Mouse (Mus musculus) splenic B cell, adult 2 months (primary cell): ENCODE data around the gene Socs2.

Source experiments
- DNase-seq: peaks from one replicate; pipeline ENCODE4 v3.0.0-alpha.2; 2011; ENCODE audit warnings: low read depth, low spot score
- H3K27me3 ChIP-seq: 2 replicates; pipeline ENCODE4 v1.6.1; 2012; ENCODE audit warnings: mild to moderate bottlenecking, low read length, moderate library complexity, mixed read lengths; ENCODE audit not compliant: control insufficient read depth, poor library complexity, insufficient read depth, severe bottlenecking
- H3K36me3 ChIP-seq: 2 replicates; pipeline ENCODE4 v1.6.1; 2012; ENCODE audit warnings: mild to moderate bottlenecking, low read length, moderate library complexity, mixed read lengths; ENCODE audit not compliant: control insufficient read depth, poor library complexity, insufficient read depth, severe bottlenecking

The Socs2 gene

DNA sequence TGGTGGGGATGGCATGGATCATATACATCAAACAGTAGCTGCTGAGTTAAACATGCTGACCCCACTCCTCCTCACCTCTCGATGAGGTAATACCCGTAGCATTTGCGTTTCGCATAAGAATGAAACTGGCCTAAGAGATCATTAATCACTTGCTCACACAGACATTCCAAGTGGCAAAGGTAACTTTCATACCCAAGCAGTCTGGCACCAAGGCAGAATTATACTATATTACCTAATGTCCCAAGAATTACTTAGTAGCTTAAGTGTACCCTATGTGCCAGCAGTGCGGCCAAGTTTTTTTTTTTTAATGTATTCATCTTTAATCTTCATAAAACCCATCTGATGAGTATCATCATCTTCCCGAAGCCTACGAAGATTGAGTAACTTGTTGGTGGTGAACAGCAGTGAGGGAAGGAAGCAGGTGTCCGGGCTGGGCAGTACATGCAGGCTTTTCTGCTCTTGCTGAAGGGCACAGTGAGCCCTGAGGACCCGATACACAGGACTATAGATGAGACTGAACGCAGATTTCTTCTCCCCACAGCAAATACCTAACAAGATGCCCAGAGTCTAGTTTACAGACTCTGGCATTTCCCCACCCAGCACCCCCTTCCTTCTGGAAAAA is 22.8 kb upstream of the Socs2 start:
- no peak for DNase-seq
- Histone ChIP-seq H3K27me3 (no peaks in the 10 kb centered on the region), H3K36me3 (no peaks in the 10 kb centered on the region; the same call in 1 of the 2 replicates)

DNA sequence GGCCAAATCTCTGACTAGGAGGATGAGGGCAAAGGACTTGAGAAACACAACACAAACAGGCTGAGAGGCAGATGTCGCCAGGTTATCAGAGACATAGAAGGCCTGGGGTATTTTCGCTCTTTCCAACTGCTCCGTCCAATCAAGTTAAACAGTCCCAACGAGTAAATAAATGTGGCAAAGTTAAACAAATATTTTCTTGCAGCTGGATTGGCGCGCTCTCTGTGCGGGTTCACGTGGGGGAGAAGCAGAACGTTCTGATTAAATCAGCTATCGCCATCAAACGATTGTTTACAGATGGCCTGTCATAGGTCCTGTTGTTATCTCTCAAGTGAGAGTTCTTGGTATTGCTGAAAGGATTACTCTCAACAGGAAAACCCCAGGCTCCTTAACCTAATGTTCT is 22.0 kb upstream of the Socs2 start:
- H3K36me3 ChIP-seq, result no peaks in the 10 kb centered on the region; the same call in 1 of the 2 replicates
- no peak for DNase-seq
- no peaks in the 10 kb centered on the region for H3K27me3 ChIP-seq

- no peaks in the 10 kb centered on the region for H3K27me3 ChIP-seq
- no peaks in the 10 kb centered on the region for H3K36me3 ChIP-seq
- no peak for DNase-seq
Observed at GRCm38 (mm10) chr10:95430271-95430670, 13.3 kb upstream of the Socs2 start.

DNA sequence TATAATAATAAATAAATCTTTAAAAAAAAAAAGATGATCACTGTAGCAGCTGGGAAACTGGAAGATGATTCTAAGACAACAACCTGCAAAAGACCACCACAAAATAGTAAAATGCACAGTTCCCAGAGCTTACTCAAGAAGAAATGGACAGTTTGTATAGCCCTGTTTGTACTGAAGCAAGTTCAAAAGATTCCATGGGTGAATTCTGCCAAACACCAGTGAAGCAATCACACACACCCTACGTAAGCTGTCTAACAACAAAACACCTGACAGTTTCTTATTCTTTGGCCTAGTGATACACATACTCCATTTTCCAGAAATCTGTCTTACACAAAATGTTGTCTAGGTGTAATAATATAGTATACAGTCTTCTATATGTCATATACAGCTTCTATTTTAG is 12.1 kb upstream of the Socs2 start:
- H3K36me3 ChIP-seq, result no peaks in the 10 kb centered on the region
- DNase-seq, result no peak
- H3K27me3 ChIP-seq, result no peaks in the 10 kb centered on the region

DNA sequence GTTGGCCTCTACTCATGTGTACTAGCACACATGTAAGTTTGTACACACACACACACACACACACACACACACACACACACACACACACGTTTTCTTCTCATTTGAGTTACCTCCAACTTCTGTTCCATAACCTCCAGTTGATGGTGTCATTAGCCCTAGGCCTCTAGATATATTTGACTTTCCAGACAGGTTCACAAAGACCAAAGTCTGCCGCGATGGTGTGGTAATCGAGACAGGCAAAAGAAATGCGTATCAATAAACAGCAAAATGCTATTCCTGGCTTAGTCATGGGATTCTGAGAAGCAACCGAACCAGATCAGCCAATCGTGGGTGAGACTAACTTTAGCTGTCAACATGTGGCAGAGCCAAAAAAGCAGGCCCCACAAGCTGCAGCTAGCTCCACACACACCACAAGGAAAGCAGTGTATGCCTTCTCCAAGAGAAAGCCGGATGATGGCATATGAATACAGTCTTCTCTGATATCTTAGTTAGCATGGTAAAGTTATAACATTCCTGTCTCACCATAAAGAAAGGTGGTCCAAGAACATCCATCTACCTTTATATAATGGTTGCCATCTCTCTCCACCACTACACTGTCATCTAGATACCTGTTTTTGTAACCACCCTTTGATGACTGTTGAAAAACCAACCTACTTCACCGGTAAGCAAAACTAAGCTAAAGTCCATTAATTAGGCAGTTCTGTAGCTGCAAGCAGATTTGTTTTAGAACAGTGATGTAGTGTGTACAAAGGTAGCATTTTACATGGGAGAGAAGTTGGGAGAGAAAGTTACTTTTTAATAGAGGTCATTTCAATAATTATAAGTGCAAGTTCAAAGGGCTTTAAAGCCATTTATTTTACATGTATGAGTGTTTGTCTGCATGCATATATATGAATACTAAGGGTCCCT is 9.5 kb upstream of the Socs2 start:
- no peak for DNase-seq
- H3K36me3 ChIP-seq, result no peaks in the 10 kb centered on the region
- no peaks in the 10 kb centered on the region for H3K27me3 ChIP-seq

DNA sequence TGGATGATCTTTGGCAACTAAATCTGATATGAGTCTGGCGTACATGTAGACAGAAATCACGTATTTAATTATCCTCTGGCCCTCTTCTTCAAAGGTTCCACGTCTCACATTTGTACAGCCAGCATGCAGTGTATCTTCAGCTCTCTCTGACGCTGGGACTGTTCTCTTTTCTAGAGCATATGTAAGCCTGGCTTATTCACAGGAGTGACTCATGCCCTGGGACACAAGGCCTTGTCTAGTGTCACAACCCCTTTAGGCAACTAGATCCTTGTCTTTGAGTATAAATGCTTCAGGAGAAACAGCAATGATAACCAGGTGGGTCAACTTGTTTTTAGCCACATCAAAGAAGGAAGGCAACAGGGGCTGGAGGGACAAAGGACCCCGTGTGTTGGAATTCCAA is 5.7 kb upstream of the Socs2 start:
- DNase-seq, result no peak
- Histone ChIP-seq H3K27me3 (no peaks in the 10 kb centered on the region), H3K36me3 (no peaks in the 10 kb centered on the region)

DNA sequence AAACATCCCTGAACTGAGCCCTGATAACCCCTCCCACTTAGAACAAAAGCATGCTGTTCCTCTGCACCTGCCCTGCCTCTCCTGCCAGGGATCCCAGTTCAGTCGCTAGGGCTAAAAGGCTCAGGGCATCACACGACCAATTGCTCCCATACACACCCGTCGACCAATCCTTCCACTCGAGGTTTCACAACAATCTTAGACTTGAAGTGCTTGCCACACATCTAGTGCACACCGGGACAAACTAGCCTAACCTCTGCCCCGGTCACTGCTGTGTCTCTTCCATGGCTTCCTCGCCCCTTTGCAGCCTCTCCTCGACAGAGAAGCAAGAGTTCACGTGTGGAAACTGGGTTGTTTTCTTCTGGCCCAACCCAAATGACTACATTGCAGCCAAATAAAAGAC is 3.3 kb upstream of the Socs2 start:
- Histone ChIP-seq H3K36me3 (no peaks in the 10 kb centered on the region), H3K27me3 (0 out of 2 replicates have a peak, but pooled peaks cover 4% of the 10 kb centered on the region)
- DNase-seq, result no peak

DNA sequence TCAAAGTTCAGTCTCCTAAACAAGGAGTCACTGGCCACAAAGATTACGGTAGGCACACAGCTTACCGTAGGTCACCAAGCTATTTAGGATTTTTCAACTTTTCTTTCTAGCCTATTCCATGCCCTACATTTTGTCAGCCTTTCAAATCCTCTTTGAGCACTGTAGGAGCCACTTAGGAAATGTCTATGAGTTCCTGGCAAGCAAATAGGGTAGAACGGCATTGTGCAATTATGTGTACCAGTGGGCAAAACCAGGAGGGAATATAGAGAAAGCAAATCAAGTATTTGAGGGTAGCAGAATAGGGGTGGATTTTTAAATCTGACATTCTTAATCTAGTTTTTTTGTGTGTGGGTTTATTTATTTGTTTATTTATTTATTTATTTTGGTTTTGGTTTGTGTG is 2.7 kb upstream of the Socs2 start:
- no peak for DNase-seq
- no peaks in the 10 kb centered on the region for H3K36me3 ChIP-seq
- 0 out of 2 replicates have a peak, but pooled peaks cover 4% of the 10 kb centered on the region for H3K27me3 ChIP-seq

DNA sequence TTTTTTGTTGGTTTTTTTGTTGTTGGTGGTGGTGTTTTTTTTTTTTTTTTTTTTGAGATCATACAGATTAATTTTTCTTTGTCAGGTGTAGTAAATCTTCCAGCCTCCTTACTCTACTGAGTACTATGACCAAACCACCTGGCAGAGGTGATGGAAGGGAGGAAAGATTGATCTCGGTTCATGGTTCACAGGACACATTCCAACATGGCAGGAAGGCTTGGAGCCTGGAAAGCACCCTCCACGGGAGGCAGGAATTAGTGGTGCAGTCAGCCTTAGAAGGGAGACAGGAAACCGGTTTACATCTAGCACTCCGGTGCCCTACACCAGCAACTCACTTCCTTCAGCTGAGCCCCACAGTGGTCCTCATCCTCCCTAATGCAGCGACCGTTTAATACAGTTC is 1.7 kb upstream of the Socs2 start:
- Histone ChIP-seq H3K36me3 (no peaks in the 10 kb centered on the region), H3K27me3 (0 out of 2 replicates have a peak, but pooled peaks cover 4% of the 10 kb centered on the region)
- DNase-seq, result no peak

- peak; percentile 78 for DNase-seq
- Histone ChIP-seq H3K27me3 (0 out of 2 replicates have a peak, but pooled peaks cover 4% of the 10 kb centered on the region), H3K36me3 (no peaks in the 10 kb centered on the region)
Observed at GRCm38 (mm10) chr10:95417496-95418236, 686 bp upstream of the Socs2 start.

- Histone ChIP-seq H3K36me3 (no peaks in the 10 kb centered on the region), H3K27me3 (0 out of 2 replicates have a peak, but pooled peaks cover 4% of the 10 kb centered on the region)
- DNase-seq, result no peak
Observed at GRCm38 (mm10) chr10:95416361-95416684, 657 bp downstream of the Socs2 start.

GRCm38 (mm10) chr10:95415533-95416360 is 1.2 kb downstream of the Socs2 start:
- H3K27me3 ChIP-seq, result 0 out of 2 replicates have a peak, but pooled peaks cover 4% of the 10 kb centered on the region
- no peaks in the 10 kb centered on the region for H3K36me3 ChIP-seq
- peak; percentile 48 for DNase-seq

DNA sequence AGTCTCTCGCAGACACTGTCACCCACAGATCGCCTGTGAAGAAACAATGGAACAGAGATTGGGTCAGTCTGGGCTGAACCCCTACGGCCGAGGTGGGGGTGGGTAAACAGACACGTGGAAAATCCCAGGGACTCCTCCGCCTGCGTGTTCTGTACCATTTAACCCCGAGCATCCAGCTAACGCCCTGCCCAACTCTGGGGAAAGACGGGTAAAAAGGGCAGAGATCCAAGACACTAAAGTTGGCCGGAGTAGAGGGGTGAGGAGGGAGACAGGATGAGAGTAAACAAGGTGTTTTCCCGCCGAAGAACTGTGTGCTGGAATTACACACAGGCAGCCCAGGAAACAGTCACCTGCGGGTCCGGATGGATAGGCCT is 1.8 kb downstream of the Socs2 start:
- peak; percentile 15 for DNase-seq
- H3K27me3 ChIP-seq, result 0 out of 2 replicates have a peak, but pooled peaks cover 4% of the 10 kb centered on the region
- no peaks in the 10 kb centered on the region for H3K36me3 ChIP-seq
